Mouse (Mus musculus) liver, embryonic 11.5 days (tissue): ENCODE data around the gene Nup205. TPM values are rescaled to one million over a fixed set of nuclear protein-coding genes. Genes with fewer than 3 reads are reported as not detected.
"Not testable (repeated sequence)": the region's sequence is repeated elsewhere in the genome, so short reads cannot be mapped to it uniquely, and the experiment has no call there.

ENCODE experiments used
- ATAC-seq: fragments of 200-750 bp; cut with Nextera tagmentation; replicated peaks from 2 replicates; pipeline ENCODE4 v1.8.0; 2017; ENCODE audit warnings: moderate number of reproducible peaks, mild to moderate bottlenecking, moderate TSS enrichment, moderate library complexity; ENCODE audit not compliant: low FRiP score
- DNase-seq: peaks from one replicate; pipeline ENCODE4 v3.0.0-alpha.2; 2017; ENCODE audit warnings: low spot score
- H3K27ac ChIP-seq: fragments of 300-500 bp; sonication (generic); 2 replicates; pipeline ENCODE4 v1.5.1; 2014; ENCODE audit warnings: mild to moderate bottlenecking, low read depth, low read length, control low read depth
- H3K27me3 ChIP-seq: fragments of 300-500 bp; sonication (generic); replicated peaks from 2 replicates; pipeline ENCODE4 v1.6.1; 2014; ENCODE audit warnings: low read length, mixed read lengths; ENCODE audit not compliant: control insufficient read depth, insufficient read depth
- H3K36me3 ChIP-seq: fragments of 300-500 bp; sonication (generic); 2 replicates; pipeline ENCODE4 v1.6.1; 2014; ENCODE audit warnings: mild to moderate bottlenecking, low read length, moderate library complexity, mixed read lengths; ENCODE audit not compliant: control insufficient read depth, insufficient read depth
- H3K4me1 ChIP-seq: fragments of 300-500 bp; sonication (generic); replicated peaks from 2 replicates; pipeline ENCODE4 v1.6.1; 2014; ENCODE audit warnings: low read length, mixed read lengths; ENCODE audit not compliant: control insufficient read depth, insufficient read depth
- H3K4me2 ChIP-seq: fragments of 300-500 bp; sonication (generic); 2 replicates; pipeline ENCODE4 v1.6.1; 2014; ENCODE audit warnings: mild to moderate bottlenecking, control low read depth, moderate library complexity
- H3K4me3 ChIP-seq: fragments of 300-500 bp; sonication (generic); 2 replicates; pipeline ENCODE4 v1.5.1; 2014; ENCODE audit warnings: low read depth, low read length, control low read depth
- H3K9ac ChIP-seq: fragments of 300-500 bp; sonication (generic); 2 replicates; pipeline ENCODE4 v1.6.1; 2014; ENCODE audit warnings: low read depth, low read length, control low read depth
- H3K9me3 ChIP-seq: fragments of 300-500 bp; sonication (generic); 2 replicates; pipeline ENCODE4 v1.6.1; 2016; ENCODE audit warnings: low read length, inconsistent platforms, mixed read lengths; ENCODE audit not compliant: control insufficient read depth
- WGBS: fragments of 180-500 bp; shearing (Covaris S2); extraction: QIAGEN DNeasy Blood & Tissue Kit; methylation state at CpG from one replicate; pipeline ENCODE4 v1.1.7; 2014; 5-methylcytosine and 5-hydroxymethylcytosine counted together
- polyA plus RNA-seq: library from polyadenylated mRNA; unstranded; fragments of >200 nt; fragmentation: Nextera tagmentation; extraction: Ambion mirVana; gene quantifications from 2 replicates; pipeline ENCODE4 v1.2.1, GENCODE M21; 2014

The Nup205 gene
- polyA plus RNA-seq, 1 experiment from 2014 or later: 63.0 TPM

- ATAC-seq (no peak), DNase-seq (no peak)
- H3K27me3 ChIP-seq: no peaks in the 10 kb centered on the region
- no peak overlapping the region for H3K9ac ChIP-seq
- H3K4me3 ChIP-seq: no peak overlapping the region
- H3K4me2 ChIP-seq: no peak overlapping the region
- no peak overlapping the region for H3K27ac ChIP-seq
- no peaks in the 10 kb centered on the region for H3K4me1 ChIP-seq
- H3K36me3 ChIP-seq: no peaks in the 10 kb centered on the region
- no peaks in the 10 kb centered on the region for H3K9me3 ChIP-seq
Measured at GRCm38 (mm10) chr6:35154540-35154939, 22.7 kb upstream of the Nup205 start.

GRCm38 (mm10) chr6:35169250-35169649 is 8.0 kb upstream of the Nup205 start:
- H3K27me3 ChIP-seq: no peaks in the 10 kb centered on the region
- no peaks in the 10 kb centered on the region for H3K4me1 ChIP-seq
- DNase-seq (no peak), ATAC-seq (no peak)
- H3K9ac ChIP-seq: no peak overlapping the region
- H3K36me3 ChIP-seq: no peaks in the 10 kb centered on the region
- H3K4me3 ChIP-seq: no peak overlapping the region
- no peaks in the 10 kb centered on the region for H3K9me3 ChIP-seq
- no peak overlapping the region for H3K27ac ChIP-seq
- no peak overlapping the region for H3K4me2 ChIP-seq
- WGBS: 52% methylated on average over 4 of the region's 4 CpGs

- not testable (repeated sequence) for ATAC-seq, H3K4me1 ChIP-seq, H3K4me2 ChIP-seq, H3K4me3 ChIP-seq, H3K9me3 ChIP-seq, DNase-seq, H3K27ac ChIP-seq, H3K36me3 ChIP-seq, H3K9ac ChIP-seq, H3K27me3 ChIP-seq
- WGBS: 54% methylated on average over 3 of the region's 3 CpGs
Measured at GRCm38 (mm10) chr6:35172028-35172427, 5.2 kb upstream of the Nup205 start.

GRCm38 (mm10) chr6:35173181-35173580 is 4.0 kb upstream of the Nup205 start:
- no peak for DNase-seq
- no peak overlapping the region for H3K9ac ChIP-seq
- H3K9me3 ChIP-seq: no peaks in the 10 kb centered on the region
- no peaks in the 10 kb centered on the region for H3K36me3 ChIP-seq
- WGBS: 81% methylated on average over 4 of the region's 4 CpGs
- H3K27me3 ChIP-seq: no peaks in the 10 kb centered on the region
- H3K4me2 ChIP-seq: no peak overlapping the region
- no peaks in the 10 kb centered on the region for H3K4me1 ChIP-seq
- H3K27ac ChIP-seq: no peak overlapping the region
- ATAC-seq: no peak
- H3K4me3 ChIP-seq: no peak overlapping the region

GRCm38 (mm10) chr6:35177650-35178272 is 540 bp downstream of the Nup205 start:
- H3K36me3 ChIP-seq: no peaks in the 10 kb centered on the region
- peaks cover 10% of the 10 kb centered on the region for H3K4me1 ChIP-seq
- peak; percentile 55 for ATAC-seq
- H3K4me2 ChIP-seq: peak overlapping the region; percentile 82
- H3K27me3 ChIP-seq: no peaks in the 10 kb centered on the region
- H3K9ac ChIP-seq: peak overlapping the region; percentile 97
- peak overlapping the region; percentile 93 for H3K27ac ChIP-seq
- WGBS: under 1% methylated on average over 64 of the region's 69 CpGs
- no peaks in the 10 kb centered on the region for H3K9me3 ChIP-seq
- H3K4me3 ChIP-seq: peak overlapping the region; percentile 94
- DNase-seq: peak; percentile 77

- not testable (repeated sequence) for H3K27me3 ChIP-seq, DNase-seq, H3K4me2 ChIP-seq, H3K9ac ChIP-seq, ATAC-seq, H3K27ac ChIP-seq, H3K36me3 ChIP-seq, H3K9me3 ChIP-seq, H3K4me3 ChIP-seq
- H3K4me1 ChIP-seq: peaks cover 10% of the 10 kb centered on the region
- 93% methylated on average over 3 of the region's 3 CpGs for WGBS
Measured at GRCm38 (mm10) chr6:35179299-35179698, 2.1 kb downstream of the Nup205 start.

GRCm38 (mm10) chr6:35184781-35185180 is 7.6 kb downstream of the Nup205 start:
- Histone ChIP-seq H3K4me3 (no peak overlapping the region), H3K36me3 (peaks cover 28% of the 10 kb centered on the region), H3K4me1 (peaks cover 5% of the 10 kb centered on the region), H3K27me3 (no peaks in the 10 kb centered on the region), H3K4me2 (no peak overlapping the region), H3K9ac (no peak overlapping the region), H3K27ac (no peak overlapping the region), H3K9me3 (no peaks in the 10 kb centered on the region)
- WGBS: 80% methylated on average over 1 of the region's 1 CpGs
- DNase-seq (no peak), ATAC-seq (no peak)

GRCm38 (mm10) chr6:35191198-35191597 is 14.0 kb downstream of the Nup205 start:
- H3K9me3 ChIP-seq: no peaks in the 10 kb centered on the region
- H3K36me3 ChIP-seq: peaks cover 51% of the 10 kb centered on the region
- ATAC-seq (no peak), DNase-seq (no peak)
- H3K27ac ChIP-seq: no peak overlapping the region
- H3K9ac ChIP-seq: no peak overlapping the region
- no peak overlapping the region for H3K4me3 ChIP-seq
- H3K4me1 ChIP-seq: no peaks in the 10 kb centered on the region
- H3K27me3 ChIP-seq: no peaks in the 10 kb centered on the region
- 90% methylated on average over 8 of the region's 8 CpGs for WGBS
- no peak overlapping the region for H3K4me2 ChIP-seq

GRCm38 (mm10) chr6:35225696-35226095 is 48.5 kb downstream of the Nup205 start:
- ATAC-seq: no peak
- no peak for DNase-seq
- Histone ChIP-seq H3K27me3 (no peaks in the 10 kb centered on the region), H3K4me1 (no peaks in the 10 kb centered on the region), H3K4me2 (no peak overlapping the region), H3K36me3 (peaks cover 31% of the 10 kb centered on the region), H3K9me3 (no peaks in the 10 kb centered on the region), H3K4me3 (no peak overlapping the region), H3K9ac (no peak overlapping the region), H3K27ac (no peak overlapping the region)
- 91% methylated on average over 4 of the region's 4 CpGs for WGBS
